Mouse (Mus musculus): Measurements from ENCODE around the gene Myo16. TPM values are rescaled to one million over a fixed set of nuclear protein-coding genes. Genes with fewer than 3 reads are reported as not detected.

Gene Myo16
- polyA plus RNA-seq (2015; fragmentation: Nextera tagmentation; extraction: Ambion mirVana): 0.02 and 0.11 TPM in 2 replicates

DNA sequence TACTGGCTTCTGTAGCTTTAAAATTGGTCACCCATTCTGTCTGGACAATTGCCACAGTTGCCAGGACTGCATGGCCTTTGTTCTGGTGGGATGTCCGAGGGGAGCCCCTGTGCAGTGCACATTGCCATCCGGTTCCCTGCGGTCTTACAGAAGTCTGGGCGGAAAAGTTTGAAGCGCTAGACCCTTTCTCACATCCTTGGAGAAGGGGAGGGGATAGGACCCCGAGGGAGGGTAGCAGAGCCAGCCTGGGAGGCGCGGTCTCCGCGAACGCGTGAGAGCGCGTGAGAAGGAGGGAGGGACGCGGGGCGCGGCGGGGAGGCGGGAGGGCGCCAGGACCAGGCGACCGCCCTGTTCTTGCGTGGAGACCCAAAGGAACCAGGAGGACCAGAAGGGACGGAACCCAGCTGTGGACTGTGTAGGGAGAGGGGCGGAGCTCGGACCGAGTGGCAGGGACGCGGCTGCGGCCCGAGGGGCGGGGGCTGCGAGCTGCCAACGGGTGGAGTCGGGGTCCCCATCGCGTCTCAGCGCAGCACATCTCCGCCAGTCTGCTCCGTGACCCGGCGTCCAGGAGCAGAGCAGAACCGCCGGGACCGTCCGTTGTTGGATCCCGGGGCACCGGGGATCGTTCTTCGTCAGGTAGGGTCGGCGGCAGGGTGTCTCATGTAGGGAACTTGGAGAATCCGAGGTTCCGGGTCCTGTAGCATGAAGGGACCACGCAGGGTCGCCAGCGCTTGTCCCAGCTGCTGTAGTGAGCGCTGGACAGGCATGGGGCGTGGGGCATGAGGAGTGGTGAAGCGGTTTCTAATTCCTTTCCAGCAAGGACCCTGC, at the start of gene Myo16:
Myo16 (plus strand) TSS at position 301 of the 828 bp plus-strand sequence.
- WGBS: 1% methylated on average over 59 of the region's 61 CpGs
- Histone ChIP-seq H3K36me3 (ENCODE audit: control insufficient read depth, insufficient read depth, low read length) (no peaks in the 10 kb centered on the region), H3K27me3 (replicated peaks; ENCODE audit: control insufficient read depth, insufficient read depth, low read length) (peaks cover 16% of the 10 kb centered on the region; the same call in 1 of the 2 replicates), H3K4me2 (ENCODE audit: low read depth, low read length) (peak within 1 kb of the TSS; percentile 87), H3K9me3 (ENCODE audit: control insufficient read depth, low read length) (no peaks in the 10 kb centered on the region; the same call in 1 of the 2 replicates), H3K9ac (ENCODE audit: low read depth, low read length) (peak within 1 kb of the TSS; percentile 63), H3K27ac (ENCODE audit: low read length) (no peak within 1 kb of the TSS), H3K4me1 (ENCODE audit: control insufficient read depth, insufficient read depth, low read length) (no peaks in the 10 kb centered on the region), H3K4me3 (ENCODE audit: low read length) (peak within 1 kb of the TSS; percentile 56)
- ATAC-seq: peak; percentile 68

DNA sequence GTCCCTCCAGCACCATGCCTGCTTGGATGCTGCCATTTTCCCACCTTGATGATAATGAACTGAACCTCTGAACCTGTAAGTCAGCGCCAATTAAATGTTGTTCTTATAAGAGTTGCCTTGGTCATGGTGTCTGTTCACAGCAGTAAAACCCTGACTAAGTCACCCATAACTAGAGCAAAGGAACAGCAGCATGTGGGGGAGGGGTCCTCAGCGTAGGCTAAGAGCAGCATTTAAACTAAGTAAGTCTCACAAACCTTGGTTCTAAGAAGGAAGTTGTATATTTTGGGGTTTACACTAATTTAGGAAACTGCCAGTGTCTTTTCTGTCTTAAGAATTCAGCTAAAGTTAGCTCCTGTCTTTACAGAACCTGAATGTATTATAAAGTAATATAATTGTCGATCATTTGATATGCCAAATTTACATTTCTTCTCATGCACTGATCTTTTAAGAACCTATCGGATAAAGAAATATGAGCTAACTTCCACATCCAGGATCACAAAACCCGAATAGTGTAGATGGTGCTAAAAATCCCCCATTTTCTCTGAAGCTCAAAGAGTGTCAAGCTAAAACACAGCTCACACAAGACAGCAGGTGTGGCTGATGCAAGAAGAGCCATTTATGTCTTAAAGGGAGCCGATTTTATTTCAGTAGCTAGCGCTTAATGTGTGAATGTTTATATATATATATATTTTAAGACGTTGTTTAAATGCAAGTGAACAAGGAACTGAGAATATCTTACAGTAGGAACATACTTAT, 45.0 kb upstream of the Myo16 start:
- ATAC-seq: no peak
- H3K9ac ChIP-seq (ENCODE audit: low read depth, low read length): no peak overlapping the region
- no peak overlapping the region for H3K4me3 ChIP-seq (ENCODE audit: low read length)
- WGBS: 86% methylated on average over 8 of the region's 8 CpGs
- H3K9me3 ChIP-seq (ENCODE audit: control insufficient read depth, low read length): no peaks in the 10 kb centered on the region
- no peaks in the 10 kb centered on the region for H3K36me3 ChIP-seq (ENCODE audit: control insufficient read depth, insufficient read depth, low read length)
- H3K4me1 ChIP-seq (ENCODE audit: control insufficient read depth, insufficient read depth, low read length): no peaks in the 10 kb centered on the region
- H3K27me3 ChIP-seq (replicated peaks; ENCODE audit: control insufficient read depth, insufficient read depth, low read length): no peaks in the 10 kb centered on the region
- H3K27ac ChIP-seq (ENCODE audit: low read length): no peak overlapping the region
- H3K4me2 ChIP-seq (ENCODE audit: low read depth, low read length): no peak overlapping the region

DNA sequence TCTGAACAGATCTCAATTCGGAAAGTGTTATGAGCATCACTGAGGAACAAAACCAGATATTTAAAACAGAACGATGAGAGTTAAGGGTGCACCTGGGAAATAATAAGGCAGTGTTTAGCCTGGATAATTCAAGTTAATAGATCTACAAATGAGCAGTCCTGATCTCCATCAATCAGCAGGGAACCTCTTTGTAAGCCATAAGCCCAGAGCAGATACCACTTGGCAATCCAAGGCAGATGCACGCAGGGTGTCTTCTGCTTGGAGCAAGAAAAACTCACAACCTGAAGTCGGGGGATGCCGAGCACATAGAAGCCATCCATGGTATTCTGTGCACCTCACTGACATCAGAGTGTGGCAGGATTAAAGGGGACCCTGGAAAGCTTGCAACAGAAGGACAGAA, 31.0 kb upstream of the Myo16 start:
- 85% methylated on average over 5 of the region's 5 CpGs for WGBS
- Histone ChIP-seq H3K36me3 (ENCODE audit: control insufficient read depth, insufficient read depth, low read length) (no peaks in the 10 kb centered on the region), H3K27me3 (replicated peaks; ENCODE audit: control insufficient read depth, insufficient read depth, low read length) (no peaks in the 10 kb centered on the region)

DNA sequence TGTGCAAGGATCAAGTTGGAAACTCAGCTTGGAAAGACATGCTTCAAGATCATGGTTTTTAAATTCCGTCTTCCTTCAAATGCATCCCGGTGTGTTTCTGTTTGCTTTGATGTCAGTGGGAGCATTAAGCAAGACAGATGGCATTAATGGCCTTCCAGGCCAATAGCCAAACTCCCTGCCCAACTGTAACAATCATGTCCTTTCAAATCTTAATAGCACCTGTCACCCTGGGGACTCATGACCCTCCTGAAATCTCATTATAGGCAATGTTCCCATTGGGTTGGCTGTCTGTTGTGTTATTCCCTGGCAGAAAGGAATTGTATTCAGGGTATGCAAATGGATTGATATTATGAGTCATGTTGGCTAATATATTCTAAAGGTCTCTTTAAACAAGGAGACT, 30.3 kb upstream of the Myo16 start:
- Histone ChIP-seq H3K9ac (ENCODE audit: low read depth, low read length) (no peak overlapping the region), H3K36me3 (ENCODE audit: control insufficient read depth, insufficient read depth, low read length) (no peaks in the 10 kb centered on the region), H3K4me2 (ENCODE audit: low read depth, low read length) (no peak overlapping the region), H3K27me3 (replicated peaks; ENCODE audit: control insufficient read depth, insufficient read depth, low read length) (no peaks in the 10 kb centered on the region), H3K9me3 (ENCODE audit: control insufficient read depth, low read length) (no peaks in the 10 kb centered on the region), H3K4me1 (ENCODE audit: control insufficient read depth, insufficient read depth, low read length) (no peaks in the 10 kb centered on the region), H3K4me3 (ENCODE audit: low read length) (no peak overlapping the region), H3K27ac (ENCODE audit: low read length) (no peak overlapping the region)
- WGBS: 73% methylated on average over 2 of the region's 2 CpGs
- ATAC-seq: no peak

More for the DNA sequence above, 31.0 kb upstream of the Myo16 start:
- no peak for ATAC-seq
- H3K27ac ChIP-seq (ENCODE audit: low read length): no peak overlapping the region
- no peak overlapping the region for H3K9ac ChIP-seq (ENCODE audit: low read depth, low read length)
- H3K4me1 ChIP-seq (ENCODE audit: control insufficient read depth, insufficient read depth, low read length): no peaks in the 10 kb centered on the region
- no peaks in the 10 kb centered on the region for H3K9me3 ChIP-seq (ENCODE audit: control insufficient read depth, low read length)
- H3K4me3 ChIP-seq (ENCODE audit: low read length): no peak overlapping the region
- no peak overlapping the region for H3K4me2 ChIP-seq (ENCODE audit: low read depth, low read length)

DNA sequence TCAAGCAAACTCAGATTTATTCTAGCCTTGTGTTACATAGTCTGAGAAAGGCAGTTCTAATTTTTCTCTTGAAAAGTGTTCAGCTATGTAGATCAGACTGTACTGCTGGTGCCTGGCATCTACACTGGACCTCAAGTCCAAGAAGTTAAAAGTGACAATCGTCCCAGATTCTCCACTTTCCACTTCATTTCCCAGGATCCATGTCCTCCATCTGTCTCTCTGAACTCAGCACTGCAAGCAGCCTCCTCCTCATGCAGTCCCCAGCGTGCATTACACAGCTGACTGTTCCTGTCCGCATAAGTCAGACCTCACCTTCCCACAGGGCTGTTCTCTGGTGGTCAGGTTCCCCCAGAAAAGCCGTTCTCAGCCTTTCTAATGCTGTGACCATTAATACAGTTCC, 28.0 kb upstream of the Myo16 start:
- Histone ChIP-seq H3K4me3 (ENCODE audit: low read length) (no peak overlapping the region), H3K27ac (ENCODE audit: low read length) (no peak overlapping the region), H3K4me2 (ENCODE audit: low read depth, low read length) (no peak overlapping the region), H3K9me3 (ENCODE audit: control insufficient read depth, low read length) (no peaks in the 10 kb centered on the region), H3K9ac (ENCODE audit: low read depth, low read length) (no peak overlapping the region), H3K4me1 (ENCODE audit: control insufficient read depth, insufficient read depth, low read length) (no peaks in the 10 kb centered on the region), H3K27me3 (replicated peaks; ENCODE audit: control insufficient read depth, insufficient read depth, low read length) (no peaks in the 10 kb centered on the region), H3K36me3 (ENCODE audit: control insufficient read depth, insufficient read depth, low read length) (no peaks in the 10 kb centered on the region)
- 76% methylated on average over 4 of the region's 4 CpGs for WGBS
- no peak for ATAC-seq

DNA sequence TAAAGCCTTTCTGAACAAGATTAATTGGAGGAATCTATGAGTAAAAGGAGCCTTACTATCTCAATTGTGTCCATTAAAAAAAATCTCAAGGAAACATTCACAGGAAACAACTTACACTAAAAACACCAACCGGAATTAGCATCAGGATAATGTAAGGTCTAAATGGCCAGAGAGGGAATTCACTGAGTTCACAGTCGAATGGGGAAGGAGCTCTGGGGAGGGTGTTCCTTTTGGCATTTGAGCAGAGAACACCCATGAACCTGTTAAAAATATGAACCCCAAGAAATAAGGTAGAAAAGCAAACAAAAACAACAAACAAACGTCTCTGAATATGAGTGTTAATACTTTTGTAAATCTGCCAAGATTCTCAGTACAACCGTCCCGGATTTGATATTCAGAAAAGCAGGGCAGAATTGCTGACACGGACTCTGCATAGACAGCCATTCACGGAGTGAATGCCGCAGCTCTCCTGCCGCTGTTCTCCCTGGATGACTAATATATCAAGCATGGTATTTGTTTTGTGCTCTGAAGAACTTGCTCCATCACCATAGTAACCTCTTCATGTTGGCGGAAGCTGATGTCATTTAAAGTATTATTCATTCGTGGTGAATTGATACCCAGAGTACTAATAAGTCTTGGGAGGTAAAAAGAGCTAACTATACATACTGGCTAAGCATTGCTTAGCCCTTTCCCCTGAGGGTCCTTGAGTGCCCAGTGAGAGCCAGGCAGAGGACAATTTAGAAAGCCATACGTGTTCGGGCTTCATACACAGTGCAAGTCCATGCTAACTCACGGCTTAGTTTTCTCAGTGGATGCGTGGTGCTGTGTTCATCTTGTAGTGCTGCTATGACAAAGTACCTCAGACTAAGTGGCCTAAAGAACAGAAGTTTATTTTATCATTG, 22.9 kb upstream of the Myo16 start:
- H3K27me3 ChIP-seq (replicated peaks; ENCODE audit: control insufficient read depth, insufficient read depth, low read length): no peaks in the 10 kb centered on the region
- H3K36me3 ChIP-seq (ENCODE audit: control insufficient read depth, insufficient read depth, low read length): no peaks in the 10 kb centered on the region
- no peaks in the 10 kb centered on the region for H3K4me1 ChIP-seq (ENCODE audit: control insufficient read depth, insufficient read depth, low read length)
- no peaks in the 10 kb centered on the region for H3K9me3 ChIP-seq (ENCODE audit: control insufficient read depth, low read length)
- H3K27ac ChIP-seq (ENCODE audit: low read length): no peak overlapping the region
- H3K4me2 ChIP-seq (ENCODE audit: low read depth, low read length): no peak overlapping the region
- H3K9ac ChIP-seq (ENCODE audit: low read depth, low read length): no peak overlapping the region
- whole genome bisulfite sequencing: 51% methylated on average over 15 of the region's 15 CpGs
- ATAC-seq: no peak
- no peak overlapping the region for H3K4me3 ChIP-seq (ENCODE audit: low read length)

DNA sequence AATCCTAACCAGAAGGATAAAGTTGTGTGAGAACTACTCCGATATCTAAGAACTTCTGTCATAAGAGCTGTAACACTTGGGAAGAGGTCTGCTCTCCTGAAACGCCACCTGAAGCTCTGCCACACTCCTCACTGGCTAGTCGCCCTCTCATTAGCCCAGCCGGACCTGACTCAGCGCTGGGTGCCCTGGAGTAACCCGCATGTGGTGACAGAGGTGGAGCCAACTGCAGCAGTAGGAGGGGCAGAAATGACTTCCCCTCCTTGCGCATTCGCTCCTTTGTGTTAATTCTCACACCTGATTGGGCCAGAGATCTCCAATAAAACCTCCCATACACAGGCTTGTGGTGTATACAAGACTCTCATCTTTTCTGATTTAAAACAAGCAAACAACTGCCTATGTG, 14.2 kb upstream of the Myo16 start:
- ATAC-seq: no peak
- H3K4me1 ChIP-seq (ENCODE audit: control insufficient read depth, insufficient read depth, low read length): no peaks in the 10 kb centered on the region
- WGBS: 33% methylated on average over 8 of the region's 8 CpGs
- no peaks in the 10 kb centered on the region for H3K36me3 ChIP-seq (ENCODE audit: control insufficient read depth, insufficient read depth, low read length)
- H3K27ac ChIP-seq (ENCODE audit: low read length): no peak overlapping the region
- no peak overlapping the region for H3K9ac ChIP-seq (ENCODE audit: low read depth, low read length)
- no peaks in the 10 kb centered on the region for H3K27me3 ChIP-seq (replicated peaks; ENCODE audit: control insufficient read depth, insufficient read depth, low read length)
- H3K4me3 ChIP-seq (ENCODE audit: low read length): no peak overlapping the region
- no peaks in the 10 kb centered on the region for H3K9me3 ChIP-seq (ENCODE audit: control insufficient read depth, low read length)
- H3K4me2 ChIP-seq (ENCODE audit: low read depth, low read length): no peak overlapping the region

DNA sequence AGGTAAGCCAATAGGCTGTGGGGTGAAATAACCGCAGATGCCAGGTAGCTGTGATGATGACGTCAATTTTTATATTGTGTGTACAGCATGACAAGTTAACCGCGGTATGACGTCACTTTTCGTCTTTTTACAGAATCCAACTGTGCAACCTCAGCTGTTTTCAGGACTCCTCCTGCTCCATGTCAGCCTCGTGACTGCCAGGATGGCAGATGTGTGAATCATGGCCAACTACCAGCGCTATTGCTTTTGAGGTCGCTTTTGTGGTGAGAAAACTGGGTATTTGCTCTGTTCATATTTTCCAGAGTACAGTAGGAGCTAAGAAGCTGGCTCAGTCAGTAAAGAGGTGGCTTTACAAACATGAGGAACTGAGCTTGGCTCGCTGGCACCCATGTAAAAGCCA, 9.8 kb upstream of the Myo16 start:
- H3K9me3 ChIP-seq (ENCODE audit: control insufficient read depth, low read length): no peaks in the 10 kb centered on the region
- H3K9ac ChIP-seq (ENCODE audit: low read depth, low read length): no peak overlapping the region
- no peaks in the 10 kb centered on the region for H3K4me1 ChIP-seq (ENCODE audit: control insufficient read depth, insufficient read depth, low read length)
- no peak for ATAC-seq
- no peaks in the 10 kb centered on the region for H3K27me3 ChIP-seq (replicated peaks; ENCODE audit: control insufficient read depth, insufficient read depth, low read length)
- no peak overlapping the region for H3K4me3 ChIP-seq (ENCODE audit: low read length)
- WGBS: 88% methylated on average over 10 of the region's 10 CpGs
- no peaks in the 10 kb centered on the region for H3K36me3 ChIP-seq (ENCODE audit: control insufficient read depth, insufficient read depth, low read length)
- no peak overlapping the region for H3K4me2 ChIP-seq (ENCODE audit: low read depth, low read length)
- no peak overlapping the region for H3K27ac ChIP-seq (ENCODE audit: low read length)

Data from intestine, embryonic 16.5 days (tissue).